Mouse (Mus musculus): ENCODE data around the gene Nr5a1. TPM values are rescaled to one million over a fixed set of nuclear protein-coding genes. Genes with fewer than 3 reads are reported as not detected.

Gene Nr5a1
- total RNA-seq, 1 experiment, result 0.13 TPM

GRCm38 (mm10) chr2:38678947-38679346 is 35.4 kb downstream of the Nr5a1 start:
- in situ Hi-C loops (cut with MboI; ENCODE audit: low sequenced_read_pairs in 2 of 2, unreplicated experiment in 2 of 2), result no loop called here
- Histone ChIP-seq H3K9ac (ENCODE audit: insufficient read depth, low read depth, low read length, poor library complexity, severe bottlenecking) (no peak overlapping the region), H3K4me3 (ENCODE audit: insufficient read depth in 1 of 2, low read depth in 1 of 2, low read length in 2 of 2, poor library complexity in 1 of 2, severe bottlenecking in 1 of 2) (no peak overlapping the region), H3K27ac (ENCODE audit: insufficient read depth, low read depth, low read length, poor library complexity, severe bottlenecking) (no peak overlapping the region), H3K9me3 (ENCODE audit: control insufficient read depth, insufficient read depth, low read depth, low read length) (no peaks in the 10 kb centered on the region), H3K36me3 (ENCODE audit: control insufficient read depth, insufficient read depth, low read length, poor library complexity, severe bottlenecking) (no peaks in the 10 kb centered on the region), H3K4me1 (ENCODE audit: control insufficient read depth in 2 of 2, insufficient read depth in 2 of 2, low read length in 2 of 2, poor library complexity in 1 of 2) (peaks cover 0 to 6% of the 10 kb centered on the region in 2 experiments; a peak in 1 of 4 replicates)
- DNase-seq (ENCODE audit: low read depth, low spot score), result no peak
- TF ChIP-seq MAFK (IDR thresholded peaks at IDR 0.05; ENCODE audit: insufficient read depth, low read depth, low read length) (no peak), HCFC1 (IDR thresholded peaks at IDR 0.05; ENCODE audit: borderline replicate concordance, insufficient read depth, low read length) (no peak)

GRCm38 (mm10) chr2:38675366-38675969 is 38.9 kb downstream of the Nr5a1 start:
- in situ Hi-C loops (cut with MboI; ENCODE audit: low sequenced_read_pairs in 2 of 2, unreplicated experiment in 2 of 2), result no loop called here
- no peak for DNase-seq (ENCODE audit: low read depth, low spot score)

GRCm38 (mm10) chr2:38672496-38672895 is 41.8 kb downstream of the Nr5a1 start:
- Histone ChIP-seq H3K4me3 (ENCODE audit: insufficient read depth in 1 of 2, low read depth in 1 of 2, low read length in 2 of 2, poor library complexity in 1 of 2, severe bottlenecking in 1 of 2) (peak overlapping the region; percentile 37 to 38; a peak in 3 of 4 replicates), H3K9ac (ENCODE audit: insufficient read depth, low read depth, low read length, poor library complexity, severe bottlenecking) (no peak overlapping the region), H3K36me3 (ENCODE audit: control insufficient read depth, insufficient read depth, low read length, poor library complexity, severe bottlenecking) (no peaks in the 10 kb centered on the region), H3K9me3 (ENCODE audit: control insufficient read depth, insufficient read depth, low read depth, low read length) (no peaks in the 10 kb centered on the region), H3K4me1 (ENCODE audit: control insufficient read depth in 2 of 2, insufficient read depth in 2 of 2, low read length in 2 of 2, poor library complexity in 1 of 2) (peaks cover 2 to 22% of the 10 kb centered on the region in 2 experiments; a peak in 3 of 4 replicates), H3K27ac (ENCODE audit: insufficient read depth, low read depth, low read length, poor library complexity, severe bottlenecking) (no peak overlapping the region)
- no peak for DNase-seq (ENCODE audit: low read depth, low spot score)
- TF ChIP-seq ZC3H11A (IDR thresholded peaks at IDR 0.05; ENCODE audit: borderline replicate concordance, low read depth, low read length), result no peak
- no peak for TF ChIP-seq CHD2 (IDR thresholded peaks at IDR 0.05; ENCODE audit: low read depth, low read length)
- no peak for TF ChIP-seq MAFK (IDR thresholded peaks at IDR 0.05; ENCODE audit: insufficient read depth, low read depth, low read length)
- no peak for TF ChIP-seq HCFC1 (IDR thresholded peaks at IDR 0.05; ENCODE audit: borderline replicate concordance, insufficient read depth, low read length)
- TF ChIP-seq ZNF384 (IDR thresholded peaks at IDR 0.05; ENCODE audit: low read depth, low read length), result no peak
- in situ Hi-C loops (cut with MboI; ENCODE audit: low sequenced_read_pairs in 2 of 2, unreplicated experiment in 2 of 2), result no loop called here

More at GRCm38 (mm10) chr2:38675366-38675969, 38.9 kb downstream of the Nr5a1 start:
- no peak overlapping the region for H3K4me3 ChIP-seq (ENCODE audit: insufficient read depth in 1 of 2, low read depth in 1 of 2, low read length in 2 of 2, poor library complexity in 1 of 2, severe bottlenecking in 1 of 2)
- peaks cover 0 to 11% of the 10 kb centered on the region in 2 experiments; a peak in 2 of 4 replicates for H3K4me1 ChIP-seq (ENCODE audit: control insufficient read depth in 2 of 2, insufficient read depth in 2 of 2, low read length in 2 of 2, poor library complexity in 1 of 2)
- no peaks in the 10 kb centered on the region for H3K36me3 ChIP-seq (ENCODE audit: control insufficient read depth, insufficient read depth, low read length, poor library complexity, severe bottlenecking)
- H3K9ac ChIP-seq (ENCODE audit: insufficient read depth, low read depth, low read length, poor library complexity, severe bottlenecking), result no peak overlapping the region
- no peak for TF ChIP-seq CHD2 (IDR thresholded peaks at IDR 0.05; ENCODE audit: low read depth, low read length)
- TF ChIP-seq ZNF384 (IDR thresholded peaks at IDR 0.05; ENCODE audit: low read depth, low read length), result no peak
- no peak for TF ChIP-seq MAFK (IDR thresholded peaks at IDR 0.05; ENCODE audit: insufficient read depth, low read depth, low read length)
- no peak for TF ChIP-seq ZC3H11A (IDR thresholded peaks at IDR 0.05; ENCODE audit: borderline replicate concordance, low read depth, low read length)
- no peak for TF ChIP-seq HCFC1 (IDR thresholded peaks at IDR 0.05; ENCODE audit: borderline replicate concordance, insufficient read depth, low read length)
- no peak overlapping the region for H3K27ac ChIP-seq (ENCODE audit: insufficient read depth, low read depth, low read length, poor library complexity, severe bottlenecking)
- H3K9me3 ChIP-seq (ENCODE audit: control insufficient read depth, insufficient read depth, low read depth, low read length), result no peaks in the 10 kb centered on the region

- TF ChIP-seq CHD2 (IDR thresholded peaks at IDR 0.05; ENCODE audit: low read depth, low read length) (no peak), ZC3H11A (IDR thresholded peaks at IDR 0.05; ENCODE audit: borderline replicate concordance, low read depth, low read length) (no peak), HCFC1 (IDR thresholded peaks at IDR 0.05; ENCODE audit: borderline replicate concordance, insufficient read depth, low read length) (no peak), MAFK (IDR thresholded peaks at IDR 0.05; ENCODE audit: insufficient read depth, low read depth, low read length) (no peak), ZNF384 (IDR thresholded peaks at IDR 0.05; ENCODE audit: low read depth, low read length) (no peak)
- peak; percentile 82 for DNase-seq (ENCODE audit: low read depth, low spot score)
- Histone ChIP-seq H3K4me1 (ENCODE audit: control insufficient read depth in 2 of 2, insufficient read depth in 2 of 2, low read length in 2 of 2, poor library complexity in 1 of 2) (peaks cover 2 to 20% of the 10 kb centered on the region in 2 experiments; a peak in 3 of 4 replicates), H3K4me3 (ENCODE audit: insufficient read depth in 1 of 2, low read depth in 1 of 2, low read length in 2 of 2, poor library complexity in 1 of 2, severe bottlenecking in 1 of 2) (peak overlapping the region; percentile 55 to 60), H3K27ac (ENCODE audit: insufficient read depth, low read depth, low read length, poor library complexity, severe bottlenecking) (peak overlapping the region; percentile 75), H3K9ac (ENCODE audit: insufficient read depth, low read depth, low read length, poor library complexity, severe bottlenecking) (peak overlapping the region; percentile 55; the same call in 1 of the 2 replicates), H3K36me3 (ENCODE audit: control insufficient read depth, insufficient read depth, low read length, poor library complexity, severe bottlenecking) (no peaks in the 10 kb centered on the region), H3K9me3 (ENCODE audit: control insufficient read depth, insufficient read depth, low read depth, low read length) (no peaks in the 10 kb centered on the region)
- in situ Hi-C loops (cut with MboI; ENCODE audit: low sequenced_read_pairs in 2 of 2, unreplicated experiment in 2 of 2), result no loop called here
These were observed 45.4 kb downstream of the Nr5a1 start for GRCm38 (mm10) chr2:38668802-38669580.
